Mouse (Mus musculus) MEL (cell line): ENCODE results near the gene Celsr1. TPM values are rescaled to one million over a fixed set of nuclear protein-coding genes. Genes with fewer than 3 reads are reported as not detected.

Experiments used
- DNase-seq: peaks from one replicate; pipeline ENCODE4 v3.0.0; 2011; ENCODE audit warnings: low read depth, low spot score
- H3K27ac ChIP-seq: 2 replicates; pipeline ENCODE4 v1.5.1; 2012; ENCODE audit warnings: low read depth, mild to moderate bottlenecking, control low read depth, low read length, moderate library complexity; ENCODE audit not compliant: control insufficient read depth
- H3K27me3 ChIP-seq, 2 experiments: fragments of 150-350 bp in 1 of 2; sonication (generic) in 1 of 2; 2 replicates each; pipeline ENCODE4 v1.6.1; 2012; ENCODE audit warnings: low read length in 2 of 2, mild to moderate bottlenecking in 2 of 2, improper control_type of control experiment in 1 of 2, moderate library complexity in 1 of 2; ENCODE audit not compliant: insufficient read depth in 2 of 2, control insufficient read depth in 1 of 2
- H3K36me3 ChIP-seq, 2 experiments: 2 replicates each; pipeline ENCODE4 v1.6.1; 2012 to 2014; ENCODE audit warnings: low read length in 2 of 2, improper control_type of control experiment in 1 of 2, inconsistent platforms in 1 of 2, mild to moderate bottlenecking in 1 of 2; ENCODE audit not compliant: insufficient read depth in 2 of 2, control insufficient read depth in 1 of 2
- H3K4me1 ChIP-seq, 2 experiments: fragments of 150-350 bp in 1 of 2; sonication (generic) in 1 of 2; 2 replicates each; pipeline ENCODE4 v1.6.1; 2012; ENCODE audit warnings: low read length in 2 of 2, improper control_type of control experiment in 1 of 2, mild to moderate bottlenecking in 1 of 2; ENCODE audit not compliant: insufficient read depth in 2 of 2, control insufficient read depth in 1 of 2
- H3K4me3 ChIP-seq, 2 experiments: fragments of 150-350 bp in 1 of 2; sonication (generic) in 1 of 2; 2 replicates each; pipeline ENCODE4 v1.5.1; 2012; ENCODE audit warnings: low read depth in 2 of 2, low read length in 2 of 2, mild to moderate bottlenecking in 2 of 2, moderate library complexity in 2 of 2, control low read depth in 1 of 2, improper control_type of control experiment in 1 of 2; ENCODE audit not compliant: control insufficient read depth in 1 of 2, insufficient read depth in 1 of 2
- H3K79me2 ChIP-seq: 2 replicates; pipeline ENCODE4 v1.6.1; 2012; ENCODE audit warnings: mild to moderate bottlenecking, low read length, moderate library complexity; ENCODE audit not compliant: control insufficient read depth, poor library complexity, insufficient read depth
- H3K9ac ChIP-seq: 2 replicates; pipeline ENCODE4 v1.6.1; 2012; ENCODE audit warnings: low read depth, mild to moderate bottlenecking, control low read depth, low read length, moderate library complexity; ENCODE audit not compliant: control insufficient read depth, poor library complexity, severe bottlenecking
- H3K9me3 ChIP-seq: fragments of 150-350 bp; sonication (generic); replicated peaks from 2 replicates; pipeline ENCODE4 v1.6.1; 2012; ENCODE audit warnings: mild to moderate bottlenecking, low read length, improper control_type of control experiment, moderate library complexity; ENCODE audit not compliant: insufficient read depth
- BHLHE40 ChIP-seq: IDR thresholded peaks from 2 replicates; pipeline ENCODE4 v1.6.1; 2012; ENCODE audit warnings: low read depth, mild to moderate bottlenecking, inconsistent platforms, low read length, improper control_type of control experiment, borderline replicate concordance
- CHD1 ChIP-seq: IDR thresholded peaks from 2 replicates; pipeline ENCODE4 v1.6.1; 2012; ENCODE audit warnings: low read depth, mild to moderate bottlenecking, inconsistent platforms, low read length, improper control_type of control experiment
- CHD2 ChIP-seq: IDR thresholded peaks from 2 replicates; pipeline ENCODE4 v1.6.1; 2011; ENCODE audit warnings: low read length, improper control_type of control experiment
- CTCF ChIP-seq, 3 experiments: IDR thresholded peaks in 2 of 3; conservative IDR thresholded peaks in 1 of 3; 2 replicates each; pipeline ENCODE4 v1.5.1; 2011 to 2012; ENCODE audit warnings: low read length in 3 of 3, low read depth in 2 of 3, mild to moderate bottlenecking in 2 of 3, improper control_type of control experiment in 1 of 3, inconsistent platforms in 1 of 3, mixed read lengths in 1 of 3, moderate library complexity in 1 of 3; ENCODE audit not compliant: control insufficient read depth in 1 of 3, insufficient read depth in 1 of 3, poor library complexity in 1 of 3, severe bottlenecking in 1 of 3
- E2F4 ChIP-seq: IDR thresholded peaks from 2 replicates; pipeline ENCODE4 v1.6.1; 2011; ENCODE audit warnings: low read depth, low read length, improper control_type of control experiment, borderline replicate concordance
- ELF1 ChIP-seq: IDR thresholded peaks from 2 replicates; pipeline ENCODE4 v1.6.1; 2014; ENCODE audit warnings: low read depth, mild to moderate bottlenecking, inconsistent platforms, low read length, improper control_type of control experiment, moderate library complexity
- EP300 ChIP-seq, 2 experiments: IDR thresholded peaks; 2 replicates each; pipeline ENCODE4 v1.6.1; 2011; ENCODE audit warnings: improper control_type of control experiment in 2 of 2, low read length in 2 of 2, low read depth in 1 of 2, mild to moderate bottlenecking in 1 of 2
- ETS1 ChIP-seq: IDR thresholded peaks from 2 replicates; pipeline ENCODE4 v1.6.1; 2012; ENCODE audit warnings: low read depth, mild to moderate bottlenecking, inconsistent platforms, low read length, improper control_type of control experiment, moderate library complexity
- GABPA ChIP-seq: IDR thresholded peaks from 2 replicates; pipeline ENCODE4 v1.6.1; 2012; ENCODE audit warnings: low read depth, mild to moderate bottlenecking, inconsistent platforms, low read length, improper control_type of control experiment, moderate library complexity
- GATA1 ChIP-seq: IDR thresholded peaks from 2 replicates; pipeline ENCODE4 v1.6.1; 2011; ENCODE audit warnings: low read depth, low read length, improper control_type of control experiment
- HCFC1 ChIP-seq: IDR thresholded peaks from 2 replicates; pipeline ENCODE4 v1.6.1; 2012; ENCODE audit warnings: low read depth, mild to moderate bottlenecking, inconsistent platforms, low read length, improper control_type of control experiment, moderate library complexity
- JUND ChIP-seq: IDR thresholded peaks from 2 replicates; pipeline ENCODE4 v1.6.1; 2011; ENCODE audit warnings: low read depth, mild to moderate bottlenecking, improper control_type of control experiment, low read length
- KAT2A ChIP-seq: conservative IDR thresholded peaks from 2 replicates; pipeline ENCODE4 v1.6.1; 2012; ENCODE audit warnings: low read depth, low read length, improper control_type of control experiment, inconsistent platforms
- MAFK ChIP-seq: IDR thresholded peaks from 2 replicates; pipeline ENCODE4 v1.6.1; 2011; ENCODE audit warnings: low read depth, mild to moderate bottlenecking, low read length, improper control_type of control experiment, borderline replicate concordance
- MAX ChIP-seq: IDR thresholded peaks from 2 replicates; pipeline ENCODE4 v1.6.1; 2011; ENCODE audit warnings: low read length, improper control_type of control experiment
- MAZ ChIP-seq: IDR thresholded peaks from 2 replicates; pipeline ENCODE4 v1.6.1; 2012; ENCODE audit warnings: low read depth, mild to moderate bottlenecking, inconsistent platforms, low read length, improper control_type of control experiment
- MXI1 ChIP-seq: IDR thresholded peaks from 2 replicates; pipeline ENCODE4 v1.6.1; 2011; ENCODE audit warnings: mild to moderate bottlenecking, low read depth, low read length, improper control_type of control experiment
- MYB ChIP-seq: IDR thresholded peaks from 2 replicates; pipeline ENCODE4 v1.6.1; 2011; ENCODE audit warnings: mild to moderate bottlenecking, low read depth, low read length, improper control_type of control experiment
- MYC ChIP-seq: IDR thresholded peaks from 2 replicates; pipeline ENCODE4 v1.6.1; 2011; ENCODE audit warnings: low read depth, mild to moderate bottlenecking, low read length, improper control_type of control experiment, moderate library complexity
- NELFE ChIP-seq: IDR thresholded peaks from 2 replicates; pipeline ENCODE4 v1.6.1; 2011; ENCODE audit warnings: low read depth, low read length, improper control_type of control experiment
- NRF1 ChIP-seq: IDR thresholded peaks from 2 replicates; pipeline ENCODE4 v1.6.1; 2014; ENCODE audit warnings: low read depth, mild to moderate bottlenecking, inconsistent platforms, low read length, improper control_type of control experiment, moderate library complexity; ENCODE audit not compliant: poor library complexity, insufficient read depth, severe bottlenecking
- POLR2A ChIP-seq, 2 experiments: IDR thresholded peaks; 2 replicates each; pipeline ENCODE4 v1.6.1; 2011 to 2012; ENCODE audit warnings: low read length in 2 of 2, mild to moderate bottlenecking in 2 of 2, control low read depth in 1 of 2, improper control_type of control experiment in 1 of 2, low read depth in 1 of 2, moderate library complexity in 1 of 2; ENCODE audit not compliant: control insufficient read depth in 1 of 2, insufficient read depth in 1 of 2, poor library complexity in 1 of 2
- POLR2AphosphoS2 ChIP-seq: IDR thresholded peaks from 2 replicates; pipeline ENCODE4 v1.6.1; 2011; ENCODE audit warnings: low read length, improper control_type of control experiment
- POLR2AphosphoS5 ChIP-seq: IDR thresholded peaks from 2 replicates; pipeline ENCODE4 v1.6.1; 2012; ENCODE audit warnings: low read depth, borderline replicate concordance, mild to moderate bottlenecking, inconsistent platforms, low read length, moderate library complexity, mixed read lengths
- RAD21 ChIP-seq: IDR thresholded peaks from 2 replicates; pipeline ENCODE4 v1.6.1; 2011; ENCODE audit warnings: mild to moderate bottlenecking, low read depth, low read length, improper control_type of control experiment
- RCOR1 ChIP-seq: IDR thresholded peaks from 2 replicates; pipeline ENCODE4 v1.6.1; 2012; ENCODE audit warnings: low read depth, mild to moderate bottlenecking, inconsistent platforms, low read length, improper control_type of control experiment
- SIN3A ChIP-seq: IDR thresholded peaks from 2 replicates; pipeline ENCODE4 v1.6.1; 2012; ENCODE audit warnings: low read length, improper control_type of control experiment, inconsistent platforms
- SMC3 ChIP-seq: IDR thresholded peaks from 2 replicates; pipeline ENCODE4 v1.6.1; 2011; ENCODE audit warnings: low read depth, low read length, improper control_type of control experiment
- TAL1 ChIP-seq: IDR thresholded peaks from 2 replicates; pipeline ENCODE4 v1.6.1; 2012; ENCODE audit warnings: mild to moderate bottlenecking, inconsistent platforms, low read length, moderate library complexity, mixed read lengths
- TBP ChIP-seq: IDR thresholded peaks from 2 replicates; pipeline ENCODE4 v1.8.0; 2011; ENCODE audit warnings: low read depth, low read length, improper control_type of control experiment
- TCF12 ChIP-seq: IDR thresholded peaks from 2 replicates; pipeline ENCODE4 v1.6.1; 2014; ENCODE audit warnings: low read depth, mild to moderate bottlenecking, inconsistent platforms, low read length, improper control_type of control experiment, moderate library complexity
- UBTF ChIP-seq: IDR thresholded peaks from 2 replicates; pipeline ENCODE4 v1.6.1; 2012; ENCODE audit warnings: low read depth, mild to moderate bottlenecking, inconsistent platforms, low read length, improper control_type of control experiment, moderate library complexity, borderline replicate concordance; ENCODE audit not compliant: insufficient read depth
- USF1 ChIP-seq: IDR thresholded peaks from 2 replicates; pipeline ENCODE4 v1.6.1; 2014; ENCODE audit warnings: low read depth, mild to moderate bottlenecking, inconsistent platforms, low read length, improper control_type of control experiment, moderate library complexity
- USF2 ChIP-seq, 2 experiments: IDR thresholded peaks; 2 replicates each; pipeline ENCODE4 v1.6.1; 2011 to 2012; ENCODE audit warnings: improper control_type of control experiment in 2 of 2, low read length in 2 of 2, borderline replicate concordance in 1 of 2, inconsistent platforms in 1 of 2, low read depth in 1 of 2, mild to moderate bottlenecking in 1 of 2; ENCODE audit not compliant: insufficient read depth in 1 of 2
- ZC3H11A ChIP-seq: IDR thresholded peaks from 2 replicates; pipeline ENCODE4 v1.6.1; 2012; ENCODE audit warnings: low read depth, mild to moderate bottlenecking, inconsistent platforms, low read length, improper control_type of control experiment
- ZKSCAN1 ChIP-seq: IDR thresholded peaks from 2 replicates; pipeline ENCODE4 v1.6.1; 2012; ENCODE audit warnings: low read depth, mild to moderate bottlenecking, inconsistent platforms, low read length, improper control_type of control experiment, moderate library complexity
- ZNF384 ChIP-seq: IDR thresholded peaks from 2 replicates; pipeline ENCODE4 v1.6.1; 2012; ENCODE audit warnings: low read depth, mild to moderate bottlenecking, inconsistent platforms, low read length, improper control_type of control experiment
- polyA plus RNA-seq, 2 experiments: library from polyadenylated mRNA; stranded (reverse) in 1 of 2; unstranded in 1 of 2; fragments of >175 nt in 1 of 2; fragments of >200 nt in 1 of 2; gene quantifications; 2 replicates each; pipeline versions ENCODE4 v1.2.1 to v1.2.4; 2012; ENCODE audit warnings: low replicate concordance in 2 of 2, low read depth in 1 of 2; ENCODE audit not compliant: insufficient read length in 2 of 2, insufficient read depth in 1 of 2, missing spikeins in 1 of 2
- total RNA-seq: library from RNA; depleted of rRNA; stranded (reverse); fragments of 300-350 nt; gene quantifications from 2 replicates; pipeline ENCODE4 v1.2.3, GENCODE M21; 2012

The Celsr1 gene
- total and polyA plus RNA-seq, 3 experiments: 0.12 to 0.42 TPM; not detected in 1

DNA sequence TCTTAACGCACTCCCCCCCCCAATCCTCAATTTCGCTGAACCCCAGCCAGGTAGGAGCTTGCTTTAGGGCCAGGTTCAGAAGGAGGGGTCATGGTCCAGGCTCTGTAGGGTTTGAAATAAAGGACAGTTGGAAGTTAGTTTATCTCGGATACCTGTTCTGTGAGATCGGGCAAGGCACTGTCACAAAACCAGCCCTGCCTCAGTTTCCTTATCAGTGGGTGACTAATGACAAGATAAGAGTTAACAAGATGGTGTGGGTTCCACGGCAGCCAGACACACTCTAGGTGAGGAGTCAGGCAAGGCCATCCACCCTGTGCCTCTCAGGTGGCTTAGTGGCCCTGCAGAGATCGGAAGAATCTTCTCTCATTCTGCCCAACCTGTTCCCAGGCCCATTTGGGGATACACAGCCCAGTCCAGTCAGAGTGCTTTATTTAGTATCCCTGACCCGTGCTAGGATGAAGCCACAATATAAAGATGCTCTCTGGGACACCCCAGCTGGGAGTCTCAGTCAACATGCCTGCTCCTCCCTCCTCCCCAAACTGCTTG is 26.3 kb upstream of the Celsr1 start:
- Histone ChIP-seq H3K27ac (peak overlapping the region; percentile 94), H3K36me3 (peaks cover 0 to 29% of the 10 kb centered on the region in 2 experiments; a peak in 2 of 4 replicates), H3K4me1 (peaks cover 4 to 34% of the 10 kb centered on the region in 2 experiments), H3K27me3 (no peaks in the 10 kb centered on the region), H3K9me3 (no peaks in the 10 kb centered on the region), H3K9ac (peak overlapping the region; percentile 93), H3K79me2 (peaks cover 57% of the 10 kb centered on the region), H3K4me3 (peak overlapping the region; percentile 53 to 86)
- no peak for DNase-seq
- no peak for TF ChIP-seq NELFE
- no peak for TF ChIP-seq USF2 (IDR thresholded peaks at IDR 0.05; ENCODE audit: borderline replicate concordance in 1 of 2, insufficient read depth in 1 of 2, low read depth in 1 of 2, low read length in 2 of 2)
- no peak for TF ChIP-seq E2F4
- no peak for TF ChIP-seq TBP
- peak; percentile 9; the same call in 1 of the 2 replicates for TF ChIP-seq NRF1
- TF ChIP-seq EP300 (IDR thresholded peaks at IDR 0.05; ENCODE audit: low read depth in 1 of 2, low read length in 2 of 2): peak; percentile 71 to 73
- TF ChIP-seq SMC3: no peak
- no peak for TF ChIP-seq CHD1
- TF ChIP-seq CTCF (IDR thresholded peaks at IDR 0.05 in 2 of 3, conservative IDR thresholded peaks at IDR 0.05 in 1 of 3; ENCODE audit: control insufficient read depth in 1 of 3, insufficient read depth in 1 of 3, low read depth in 2 of 3, low read length in 3 of 3, poor library complexity in 1 of 3, severe bottlenecking in 1 of 3): no peak
- TF ChIP-seq ZKSCAN1: no peak
- TF ChIP-seq JUND: no peak
- TF ChIP-seq RAD21: no peak
- no peak; the same call in 1 of the 2 replicates for TF ChIP-seq SIN3A
- no peak for TF ChIP-seq ELF1
- no peak for TF ChIP-seq POLR2AphosphoS5
- no peak for TF ChIP-seq TAL1
- peak; percentile 54 for TF ChIP-seq MYB
- no peak for TF ChIP-seq MYC
- TF ChIP-seq GABPA: no peak
- no peak for TF ChIP-seq MAX
- TF ChIP-seq HCFC1: no peak
- no peak for TF ChIP-seq UBTF
- no peak for TF ChIP-seq BHLHE40
- TF ChIP-seq MXI1: 0 out of 2 replicates have a peak, but pooled peaks have one; percentile 29
- TF ChIP-seq TCF12: peak; percentile 38; the same call in 1 of the 2 replicates
- TF ChIP-seq POLR2A (IDR thresholded peaks at IDR 0.05; ENCODE audit: control insufficient read depth in 1 of 2, insufficient read depth in 1 of 2, low read depth in 1 of 2, low read length in 2 of 2, poor library complexity in 1 of 2): no peak; a peak in 1 of 4 replicates
- TF ChIP-seq MAFK: no peak
- no peak for TF ChIP-seq ZC3H11A
- no peak for TF ChIP-seq KAT2A
- no peak for TF ChIP-seq ZNF384
- TF ChIP-seq ETS1: peak; percentile 7; the same call in 1 of the 2 replicates
- TF ChIP-seq MAZ: 0 out of 2 replicates have a peak, but pooled peaks have one; percentile 2
- TF ChIP-seq POLR2AphosphoS2: 0 out of 2 replicates have a peak, but pooled peaks have one; percentile 13
- peak; percentile 64 for TF ChIP-seq GATA1
- TF ChIP-seq USF1: no peak
- peak; percentile 2; the same call in 1 of the 2 replicates for TF ChIP-seq RCOR1
- no peak for TF ChIP-seq CHD2
